Mouse (Mus musculus) thymus, adult 2 months (tissue): ENCODE measurements at regions not wholly inside any gene's neighbourhood (a gene's known extent, or its start where the extent isn't known, plus 50 kb on each side); places are given as distances from the start of the nearest gene placed in this dataset.
A peak's percentile ranks its signal among the peaks of the same experiment; 100 is the strongest.

Source experiments
- DNase-seq: peaks from one replicate; pipeline ENCODE4 v3.0.0; 2021
- H3K27ac ChIP-seq: fragments of 200-500 bp; 2 replicates; pipeline ENCODE4 v1.5.1; 2012; ENCODE audit warnings: low read length, control low read depth; ENCODE audit not compliant: control insufficient read depth, insufficient read depth
- H3K27me3 ChIP-seq: fragments of 200-500 bp; 2 replicates; pipeline ENCODE4 v1.6.1; 2012; ENCODE audit warnings: mild to moderate bottlenecking, low read length, moderate library complexity, mixed read lengths; ENCODE audit not compliant: control insufficient read depth, insufficient read depth
- H3K36me3 ChIP-seq: fragments of 200-500 bp; 2 replicates; pipeline ENCODE4 v1.6.1; 2012; ENCODE audit warnings: mild to moderate bottlenecking, low read length, moderate library complexity; ENCODE audit not compliant: control insufficient read depth, insufficient read depth
- H3K4me1 ChIP-seq: fragments of 200-500 bp; replicated peaks from 2 replicates; pipeline ENCODE4 v1.6.1; 2012; ENCODE audit warnings: low read length; ENCODE audit not compliant: control insufficient read depth, insufficient read depth
- H3K4me3 ChIP-seq: fragments of 200-500 bp; 2 replicates; pipeline ENCODE4 v1.5.1; 2012; ENCODE audit warnings: mild to moderate bottlenecking, low read length, control low read depth, moderate library complexity; ENCODE audit not compliant: control insufficient read depth, insufficient read depth
- CTCF ChIP-seq: fragments of 200-500 bp; IDR thresholded peaks from 2 replicates; pipeline ENCODE4 v1.5.1; 2012; ENCODE audit warnings: mild to moderate bottlenecking, control low read depth, low read length, moderate library complexity, borderline replicate concordance; ENCODE audit not compliant: control insufficient read depth, poor library complexity, insufficient read depth; ENCODE audit errors: extremely low read depth
- POLR2A ChIP-seq: fragments of 200-500 bp; IDR thresholded peaks from 2 replicates; pipeline ENCODE4 v1.6.1; 2012; ENCODE audit warnings: mild to moderate bottlenecking, low read length, control low read depth, moderate library complexity; ENCODE audit not compliant: control insufficient read depth, poor library complexity, insufficient read depth; ENCODE audit errors: extremely low read depth
- WGBS: fragments of 180-500 bp; shearing (Covaris S2); methylation state at CpG from one replicate; pipeline ENCODE4 v1.1.7; 2018; 5-methylcytosine and 5-hydroxymethylcytosine counted together

DNA sequence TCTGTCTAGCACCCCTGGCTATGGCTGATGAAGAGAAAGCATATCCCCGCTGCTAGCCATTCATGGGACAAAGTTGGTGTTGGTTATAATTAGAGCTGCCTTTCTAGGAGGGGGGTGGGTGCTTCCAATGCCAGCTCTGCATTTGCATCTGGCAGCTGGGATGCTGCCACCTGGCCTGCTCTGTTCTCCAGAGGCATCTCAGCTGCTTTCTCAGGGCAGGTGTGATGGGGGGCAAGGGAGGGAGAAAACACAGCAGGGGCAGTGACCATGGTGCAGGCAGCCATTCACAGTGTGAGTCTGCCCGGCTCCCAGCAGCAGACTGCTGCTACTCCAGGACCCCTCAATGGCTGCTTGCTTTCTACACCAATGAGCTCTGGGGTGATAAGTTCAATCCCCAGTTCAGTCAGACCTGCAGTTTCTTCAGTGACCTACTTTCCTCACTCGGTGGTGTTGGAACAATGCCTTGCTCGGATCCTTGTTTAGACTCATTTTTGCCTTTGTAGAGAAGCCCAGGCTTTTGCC, 73.9 kb upstream of the Klf7 start:
- Histone ChIP-seq H3K27ac (no peak overlapping the region), H3K4me1 (peaks cover 10% of the 10 kb centered on the region)

DNA sequence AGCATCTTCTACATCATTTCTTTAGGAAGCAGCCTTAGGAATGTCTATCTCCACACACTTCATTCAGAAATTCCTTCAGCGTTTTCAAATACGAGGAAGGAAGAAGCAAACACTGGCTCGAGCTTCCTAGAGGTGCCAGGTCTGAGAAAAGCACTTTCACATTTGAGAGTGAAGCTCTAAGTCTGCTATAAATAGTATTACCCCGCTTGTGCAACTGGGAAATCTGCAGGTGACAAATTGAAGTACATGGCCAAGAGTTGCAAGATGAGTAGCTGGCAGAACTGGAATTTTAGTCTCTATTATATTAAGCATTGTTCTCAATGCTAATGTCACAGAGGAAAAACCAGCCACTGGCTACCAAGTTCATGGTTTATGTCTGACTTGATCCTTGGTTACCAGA, 73.2 kb upstream of the Klf7 start:
- Histone ChIP-seq H3K27me3 (no peaks in the 10 kb centered on the region), H3K4me1 (peaks cover 11% of the 10 kb centered on the region), H3K4me3 (no peak overlapping the region), H3K27ac (no peak overlapping the region), H3K36me3 (no peaks in the 10 kb centered on the region)
- TF ChIP-seq CTCF (no peak), POLR2A (no peak)
- no peak for DNase-seq
- 24% methylated on average over 4 of the region's 4 CpGs for WGBS

More for the DNA sequence above, 73.9 kb upstream of the Klf7 start:
- no peaks in the 10 kb centered on the region for H3K27me3 ChIP-seq
- DNase-seq: peak; percentile 5
- TF ChIP-seq POLR2A: no peak
- TF ChIP-seq CTCF: no peak
- no peaks in the 10 kb centered on the region for H3K36me3 ChIP-seq
- WGBS: 88% methylated on average over 4 of the region's 4 CpGs
- H3K4me3 ChIP-seq: no peak overlapping the region

DNA sequence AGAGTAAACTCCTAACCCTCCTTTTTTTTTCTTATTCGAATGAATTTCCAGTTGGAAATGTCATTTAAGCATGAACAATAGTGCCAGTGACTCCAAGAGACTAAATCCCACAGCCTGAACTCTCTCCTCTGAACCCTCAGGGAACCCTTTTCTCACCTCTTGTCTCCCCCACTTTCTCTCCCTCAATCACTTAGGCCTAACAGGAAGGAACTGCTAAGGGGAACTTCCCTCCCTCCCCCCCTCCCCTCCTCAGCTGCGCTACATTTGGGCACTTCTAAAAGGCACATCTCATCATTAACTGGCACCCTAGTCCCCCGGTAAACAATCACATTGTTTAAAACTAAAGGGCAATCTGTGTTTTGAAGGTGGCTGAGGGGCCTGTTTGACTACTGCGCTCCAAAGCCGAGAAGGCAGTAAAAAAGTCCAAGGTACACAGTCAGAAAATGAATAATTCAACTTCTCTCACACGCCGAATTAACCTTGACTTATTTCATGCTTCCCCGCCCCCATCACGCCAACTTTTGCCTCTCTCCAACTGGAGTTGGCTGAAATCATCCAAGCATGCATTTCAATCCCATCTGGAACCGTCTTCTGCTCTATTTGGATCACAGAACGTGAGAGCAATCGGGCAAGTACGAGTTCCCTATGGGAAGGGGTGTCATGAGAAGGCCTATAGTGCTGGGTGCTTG, 71.2 kb upstream of the Klf7 start:
- WGBS: 61% methylated on average over 13 of the region's 13 CpGs
- Histone ChIP-seq H3K4me1 (peaks cover 14% of the 10 kb centered on the region), H3K4me3 (no peak overlapping the region), H3K27ac (no peak overlapping the region), H3K27me3 (no peaks in the 10 kb centered on the region), H3K36me3 (no peaks in the 10 kb centered on the region)
- TF ChIP-seq CTCF (no peak), POLR2A (no peak)
- no peak for DNase-seq

DNA sequence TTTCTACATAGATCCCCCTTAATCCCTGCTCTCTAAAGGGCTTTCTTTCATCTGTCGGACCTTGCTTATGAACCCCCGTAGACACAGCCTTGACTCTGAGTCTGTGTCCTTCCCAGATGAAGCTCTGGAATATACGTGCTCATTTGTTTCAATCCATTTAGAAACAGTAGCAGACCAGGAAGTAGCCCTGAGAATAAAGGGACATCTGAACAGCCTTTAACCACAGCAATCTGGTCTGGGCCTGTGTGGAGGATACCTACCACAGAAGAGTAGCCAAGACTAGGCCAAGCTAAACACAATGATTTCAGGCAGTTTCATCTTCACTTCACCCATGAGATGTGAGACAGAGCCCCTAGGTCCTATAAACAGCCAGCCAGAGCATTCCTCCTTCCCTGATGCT, 70.7 kb upstream of the Klf7 start:
- H3K36me3 ChIP-seq: no peaks in the 10 kb centered on the region
- H3K27me3 ChIP-seq: no peaks in the 10 kb centered on the region
- H3K4me1 ChIP-seq: peaks cover 14% of the 10 kb centered on the region
- TF ChIP-seq POLR2A (no peak), CTCF (no peak)
- DNase-seq: no peak
- H3K27ac ChIP-seq: no peak overlapping the region
- H3K4me3 ChIP-seq: no peak overlapping the region
- 73% methylated on average over 3 of the region's 3 CpGs for WGBS

DNA sequence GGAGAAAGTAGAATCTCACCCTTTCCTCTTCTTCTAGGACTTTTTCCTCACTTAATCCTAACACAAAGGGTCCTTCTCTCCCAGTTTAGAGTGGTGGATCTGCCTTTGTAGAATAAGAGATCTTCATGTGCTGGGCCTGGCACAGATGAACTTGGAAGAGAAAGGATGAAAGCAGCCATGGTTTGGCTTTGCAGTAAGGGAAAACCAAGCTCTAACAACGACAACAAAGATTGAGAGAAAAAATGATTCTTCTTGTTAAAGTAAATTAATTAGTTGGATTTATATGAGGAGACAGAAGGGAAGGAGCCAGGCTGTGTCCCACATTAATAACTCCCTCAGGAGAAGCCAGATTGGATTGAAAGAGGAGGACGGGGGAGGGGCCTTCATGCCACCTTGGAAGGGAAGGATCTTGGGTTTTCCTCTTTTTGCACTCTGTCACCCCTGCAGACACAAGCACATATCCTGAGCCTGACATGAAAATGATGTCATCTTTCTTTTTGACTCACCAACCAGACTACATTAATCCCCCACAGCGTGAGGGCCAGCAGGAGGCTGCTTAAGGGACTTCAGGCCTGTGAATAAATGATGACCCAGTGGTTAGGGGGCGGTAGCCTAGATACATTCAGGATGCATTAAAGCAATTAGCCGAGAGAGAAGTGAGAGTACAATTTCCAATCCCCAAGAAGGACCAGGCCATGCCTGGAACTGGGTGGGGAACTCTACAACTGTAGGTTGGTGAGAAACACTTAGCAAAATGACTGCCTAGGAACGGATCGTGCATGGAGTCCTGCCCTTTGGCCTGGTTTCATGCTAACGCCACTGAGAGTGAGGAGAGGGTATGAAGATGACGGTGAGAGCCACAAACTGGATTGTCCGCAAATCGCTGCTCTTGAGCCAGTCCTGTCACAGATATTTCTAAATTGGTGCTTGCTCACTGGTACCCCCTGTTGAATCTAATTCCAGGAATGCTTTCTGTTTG, 69.4 kb upstream of the Klf7 start:
- no peak for TF ChIP-seq CTCF
- H3K27ac ChIP-seq: no peak overlapping the region
- H3K4me3 ChIP-seq: no peak overlapping the region
- no peaks in the 10 kb centered on the region for H3K27me3 ChIP-seq
- peaks cover 14% of the 10 kb centered on the region for H3K4me1 ChIP-seq
- no peaks in the 10 kb centered on the region for H3K36me3 ChIP-seq
- WGBS: 97% methylated on average over 11 of the region's 11 CpGs
- DNase-seq: no peak

DNA sequence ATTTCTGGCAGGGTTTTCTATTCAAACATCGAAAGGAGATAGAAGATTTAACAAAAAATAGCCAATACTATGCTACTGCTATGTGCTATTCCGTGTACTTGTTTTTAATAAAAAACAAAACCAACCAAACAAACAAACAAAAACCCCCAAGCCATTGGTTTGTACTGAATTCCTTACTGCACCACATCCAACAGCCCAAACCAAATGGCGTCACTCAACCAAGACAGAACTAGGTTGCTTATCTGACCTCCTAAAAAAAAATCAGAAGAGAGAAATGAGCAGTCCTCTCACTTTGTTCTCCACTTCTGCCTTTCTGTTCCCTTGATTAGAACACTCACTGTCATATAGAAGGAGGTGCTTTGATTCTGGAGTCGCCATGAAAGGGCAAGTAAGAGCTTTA, 68.6 kb upstream of the Klf7 start:
- DNase-seq: no peak
- Histone ChIP-seq H3K4me3 (no peak overlapping the region), H3K36me3 (no peaks in the 10 kb centered on the region), H3K27ac (no peak overlapping the region), H3K4me1 (peaks cover 9% of the 10 kb centered on the region), H3K27me3 (no peaks in the 10 kb centered on the region)
- 87% methylated on average over 4 of the region's 4 CpGs for WGBS
- TF ChIP-seq POLR2A (no peak), CTCF (no peak)
